Mouse (Mus musculus): Measurements from ENCODE around the gene Tbx6.

Gene Tbx6

DNA sequence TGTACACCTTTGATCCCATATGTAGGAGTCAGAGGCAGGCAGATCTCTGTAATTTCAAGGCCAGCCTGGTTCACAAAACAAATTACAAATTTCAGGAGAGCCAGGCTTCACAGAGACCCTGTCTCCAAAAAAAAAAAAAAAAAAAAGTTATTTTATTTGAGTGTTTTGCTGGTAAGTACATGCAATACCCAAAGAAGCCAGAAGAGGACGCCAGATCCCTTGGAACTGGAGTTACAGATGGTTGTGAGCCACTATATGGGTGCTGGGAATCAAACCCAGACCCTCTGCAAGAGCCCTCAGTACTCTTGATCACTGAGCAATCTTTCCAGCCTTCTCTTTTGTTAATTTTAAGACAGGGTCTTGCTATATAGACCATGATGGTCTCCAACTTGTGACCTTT is 37.5 kb downstream of the Tbx6 start:
- DNase-seq = no peak

DNA sequence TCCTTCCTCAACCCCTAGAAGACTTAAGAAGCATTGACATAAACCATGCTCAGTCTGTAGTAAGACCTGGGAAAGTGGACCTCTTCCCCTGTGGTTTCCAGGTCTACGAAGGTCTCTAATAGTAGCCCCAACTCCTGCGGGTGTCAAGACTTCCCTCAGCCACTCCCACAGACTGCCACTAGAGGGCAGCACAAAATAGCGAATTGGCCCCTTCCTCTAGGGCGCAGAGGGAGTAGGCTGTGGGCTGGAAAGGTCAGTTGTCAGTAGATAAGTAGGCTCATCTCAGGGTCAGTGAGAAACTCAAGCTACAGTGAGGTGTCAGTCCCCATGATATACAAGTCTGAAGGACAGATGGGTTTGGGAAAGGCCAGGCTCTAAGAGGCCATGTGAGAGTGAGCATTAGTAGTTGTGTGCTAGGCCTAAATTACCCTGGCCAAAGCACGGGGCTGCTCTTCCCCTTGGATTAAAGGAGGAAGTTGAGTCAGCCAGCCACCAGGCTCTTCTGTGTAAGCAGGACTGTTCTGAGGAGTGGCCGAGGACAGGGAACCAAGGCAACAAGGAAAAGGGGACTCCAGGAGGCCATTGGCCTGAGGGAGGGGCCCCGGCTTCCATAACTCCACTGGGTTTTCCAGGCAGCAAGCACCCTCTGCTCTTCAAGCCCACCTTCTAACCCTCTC is 40.7 kb downstream of the Tbx6 start:
- peak; percentile 88 to 90 for DNase-seq

DNA sequence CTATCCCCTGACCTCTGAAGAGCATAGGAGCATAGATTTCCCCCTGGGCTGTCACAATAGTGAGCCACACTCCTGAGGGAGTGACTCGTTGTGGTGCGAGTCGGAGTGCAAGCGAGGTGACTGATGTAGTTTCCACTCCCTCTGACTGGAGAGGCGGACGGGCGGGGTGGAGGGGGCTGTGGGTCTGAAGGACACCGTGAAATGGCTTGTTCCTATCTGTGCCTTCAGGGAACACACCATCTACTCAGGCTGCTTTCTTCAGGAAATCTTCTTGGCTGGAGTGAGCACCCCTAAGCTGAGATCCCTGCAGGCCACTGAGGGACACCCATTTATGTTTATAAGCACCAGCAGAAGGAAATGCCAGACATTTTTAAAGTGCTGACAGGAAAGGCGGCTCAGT is 41.5 kb downstream of the Tbx6 start:
- no peak for DNase-seq

DNA sequence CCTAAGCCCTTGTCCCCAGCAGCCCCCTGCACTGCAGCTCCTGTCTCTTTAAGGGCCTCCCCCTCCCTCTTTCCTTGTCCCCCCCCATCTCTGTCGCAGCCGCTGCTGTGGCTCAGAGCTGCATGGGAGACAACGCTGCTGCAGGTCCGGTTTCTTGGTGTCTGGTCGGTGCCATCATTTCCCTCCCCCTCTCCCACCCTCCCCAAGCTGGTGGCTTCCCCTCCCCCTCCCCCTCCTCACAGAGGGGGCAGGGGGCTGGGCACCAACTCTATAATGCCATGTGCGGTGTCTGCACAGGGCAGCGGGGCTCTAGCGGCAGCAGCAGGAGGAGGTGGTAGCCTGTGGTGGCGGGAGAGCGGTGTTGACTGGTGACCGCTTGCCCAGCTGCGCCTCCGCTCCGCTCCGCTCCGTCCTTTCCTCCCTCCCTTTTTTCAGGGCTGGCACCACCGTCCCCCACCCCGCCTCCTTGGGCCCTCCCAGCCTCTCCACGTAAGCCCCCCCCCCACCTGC is 42.0 kb downstream of the Tbx6 start:
- DNase-seq = no peak

DNA sequence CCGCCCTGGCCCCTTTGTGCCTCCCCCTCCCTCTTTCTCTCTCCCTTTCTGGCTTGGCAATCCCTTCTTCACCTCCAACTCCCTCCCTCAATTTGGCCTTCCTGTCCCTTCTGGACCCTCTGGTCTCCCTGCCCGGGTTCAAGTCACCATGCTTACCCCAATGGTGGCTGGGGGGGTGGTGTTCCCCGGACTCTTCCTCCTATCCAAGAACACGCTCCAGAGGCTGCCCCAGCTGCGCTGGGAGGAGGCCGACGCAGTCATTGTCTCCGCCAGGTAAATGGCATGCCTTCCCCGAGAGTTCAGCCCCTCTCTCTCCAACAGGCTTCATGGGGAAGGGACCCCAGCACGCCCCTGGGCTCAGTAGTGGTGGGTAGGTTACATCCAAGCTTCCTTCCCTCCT is 42.7 kb downstream of the Tbx6 start:
- no peak for DNase-seq

DNA sequence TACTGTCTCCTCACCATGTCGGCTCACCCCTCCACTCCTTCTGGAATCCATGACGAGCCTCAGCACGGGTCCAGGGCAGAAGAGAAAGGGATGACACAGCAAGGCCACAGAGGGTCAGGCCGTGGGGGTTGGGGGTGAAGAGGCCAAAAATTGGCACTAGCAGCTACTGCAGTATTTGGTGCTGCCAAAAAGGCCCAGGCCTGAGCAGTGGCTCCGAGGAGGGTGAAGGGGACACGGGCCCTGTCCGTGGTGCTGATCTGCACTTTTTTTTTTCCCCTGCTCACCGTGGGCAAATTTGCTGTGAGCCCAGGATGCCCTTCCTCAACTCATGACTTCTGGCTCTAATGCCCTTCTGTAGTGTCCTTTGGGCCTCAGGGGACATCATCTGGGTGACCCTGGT is 44.1 kb downstream of the Tbx6 start:
- DNase-seq = peak in 1 of 2 experiments; percentile 32

DNA sequence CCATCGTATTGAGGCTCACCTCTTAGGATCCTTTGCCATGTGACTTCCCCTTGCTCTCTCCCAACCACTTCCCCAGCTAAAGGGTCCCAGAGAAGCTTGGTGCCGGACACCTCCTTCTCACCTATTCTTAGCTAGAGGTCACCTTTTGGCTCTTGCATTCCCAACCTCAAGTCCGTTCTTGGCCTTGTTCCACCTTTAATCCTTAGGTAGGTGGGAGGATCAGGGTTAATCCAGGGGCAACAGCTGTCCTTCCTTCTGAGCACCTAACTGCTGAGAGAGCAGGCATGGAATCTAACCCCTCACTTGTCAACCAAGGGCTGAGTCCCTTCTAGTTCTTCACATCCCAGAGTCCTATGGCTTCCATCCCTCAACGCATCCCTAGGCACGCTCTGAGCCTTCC is 44.7 kb downstream of the Tbx6 start:
- DNase-seq = no peak

DNA sequence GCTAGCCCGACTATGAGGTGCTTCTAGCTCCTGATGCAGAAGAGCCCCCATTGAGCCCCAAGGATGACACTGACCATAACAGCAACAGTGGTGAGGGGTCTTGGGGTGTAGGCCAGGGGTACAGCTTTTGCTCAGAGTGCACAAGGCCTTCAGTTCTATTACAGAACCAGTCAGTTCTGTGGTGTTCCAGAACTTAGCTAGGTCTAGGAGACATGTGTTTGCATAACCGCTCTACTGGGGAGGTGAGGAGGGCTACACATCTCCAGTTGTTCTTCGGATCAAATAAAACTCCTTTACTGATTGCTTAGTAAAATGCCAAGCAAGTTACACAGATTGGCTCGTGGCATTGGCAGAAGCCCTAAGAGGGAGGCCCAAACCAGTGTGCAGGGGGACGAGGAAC is 50.3 kb downstream of the Tbx6 start, which contains the start of gene 4930451I11Rik:
Gene 4930451I11Rik, minus strand, starts transcription at position 101 of the 400 bp plus-strand sequence.
- no peak for DNase-seq

DNA sequence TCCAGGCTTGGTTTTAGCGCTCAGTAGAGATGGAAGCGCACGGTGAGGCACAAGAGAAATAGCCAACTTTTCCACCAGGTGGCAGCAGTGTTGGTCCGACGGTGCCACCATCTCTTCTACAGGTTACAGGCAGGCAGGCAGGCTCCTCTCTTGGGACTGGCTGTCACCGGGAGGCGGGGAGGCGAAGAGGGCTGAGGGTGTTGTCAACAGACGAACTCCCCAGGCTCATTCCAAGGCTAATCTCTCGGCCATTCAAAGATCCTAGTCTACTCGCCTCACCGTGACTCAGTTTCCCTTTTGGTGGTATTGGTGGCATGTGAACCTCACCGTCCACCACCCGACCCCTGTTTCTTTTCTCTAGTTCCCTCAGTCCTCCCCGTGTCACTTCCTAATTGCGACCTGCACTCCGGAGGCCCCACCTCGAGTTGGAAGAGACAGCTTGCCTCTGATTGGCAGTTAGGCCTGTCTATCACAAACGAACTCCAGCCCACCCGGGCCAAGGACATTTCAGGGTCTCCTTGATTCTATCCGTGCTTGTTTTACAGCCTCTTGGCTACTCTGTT is 50.8 kb downstream of the Tbx6 start:
- peak; percentile 85 to 88 for DNase-seq

DNA sequence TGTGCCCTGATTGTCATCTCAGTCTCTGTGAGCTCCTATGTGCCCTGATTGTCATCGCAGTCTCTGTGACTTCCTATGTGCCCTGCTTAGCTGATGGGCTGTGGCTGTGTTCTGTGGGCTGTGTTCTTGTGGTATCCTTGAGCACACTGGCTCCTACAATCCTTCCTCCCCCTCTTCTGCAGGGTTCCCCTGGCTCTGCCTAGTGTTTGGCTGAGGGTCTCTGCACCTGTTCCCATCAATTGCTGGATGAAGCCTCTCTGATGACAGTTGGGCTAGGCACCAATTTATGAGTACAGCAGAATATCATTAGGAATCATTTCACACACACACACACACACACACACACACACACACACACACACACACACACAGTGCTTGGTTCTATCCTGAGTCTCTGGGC is 52.0 kb downstream of the Tbx6 start:
- DNase-seq = no peak

Measured in B cell, adult 2 months (primary cell).